Mouse (Mus musculus): ENCODE measurements around the gene Slc13a5. TPM values are rescaled to one million over a fixed set of nuclear protein-coding genes. Genes with fewer than 3 reads are reported as not detected.

Slc13a5 gene
- polyA plus RNA-seq, 1 experiment from 2014 or later: 0.32 TPM

DNA sequence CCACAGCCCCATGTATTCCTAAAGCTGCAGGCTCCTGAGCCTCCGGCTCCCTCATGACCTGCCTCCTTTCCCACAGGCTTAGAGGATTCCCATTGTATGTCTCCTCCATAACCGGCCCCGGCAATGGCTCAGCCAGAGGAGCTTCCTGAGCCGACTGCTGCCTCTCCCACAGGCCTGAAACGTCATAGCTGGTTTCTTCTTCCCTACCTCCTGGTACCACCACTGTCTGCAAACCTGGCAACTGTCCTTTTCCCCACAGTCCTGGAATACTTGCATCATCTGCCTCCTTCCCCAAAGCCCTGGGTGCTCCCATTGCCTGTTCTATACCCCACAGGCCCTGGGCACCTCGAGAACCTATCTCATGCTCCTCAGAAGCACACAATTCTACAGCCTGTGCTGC lies 61.8 kb downstream of the Slc13a5 start:
- Histone ChIP-seq H3K4me2 (replicated peaks; ENCODE audit: low read depth, low read length) (no peak overlapping the region), H3K9me3 (ENCODE audit: control insufficient read depth, low read length) (no peaks in the 10 kb centered on the region), H3K36me3 (ENCODE audit: control insufficient read depth, insufficient read depth, low read length) (no peaks in the 10 kb centered on the region), H3K27me3 (ENCODE audit: control insufficient read depth, insufficient read depth, low read length) (no peaks in the 10 kb centered on the region), H3K9ac (ENCODE audit: low read depth, low read length) (0 out of 2 replicates have a peak overlapping the region, but pooled peaks have one; percentile 62), H3K4me3 (ENCODE audit: low read depth, low read length) (no peak overlapping the region), H3K27ac (ENCODE audit: low read depth, low read length) (no peak overlapping the region), H3K4me1 (replicated peaks; ENCODE audit: control insufficient read depth, insufficient read depth, low read length) (peaks cover 8% of the 10 kb centered on the region; the same call in 1 of the 2 replicates)
- DNase-seq (ENCODE audit: low spot score) (no peak), ATAC-seq (ENCODE audit: low FRiP score) (no peak)
- 84% methylated on average over 6 of the region's 6 CpGs for WGBS

DNA sequence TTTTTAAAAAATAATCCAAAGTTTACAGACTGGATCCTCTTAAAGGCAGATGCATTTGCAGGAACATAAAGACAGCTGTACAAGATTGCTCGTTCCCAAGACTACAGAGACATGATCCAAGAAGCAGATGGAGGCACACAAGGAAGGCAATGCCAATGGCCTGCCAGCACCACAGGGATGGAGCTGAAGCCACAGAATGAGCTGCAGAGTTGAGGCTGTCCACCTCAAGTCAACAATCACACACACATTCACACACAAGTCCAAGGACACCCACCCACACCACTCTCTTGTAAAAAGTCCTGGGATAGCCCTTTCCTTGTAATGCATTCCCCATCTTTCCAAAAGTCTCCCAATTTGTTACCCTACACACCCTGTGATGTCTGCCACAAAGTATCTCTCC lies 63.6 kb downstream of the Slc13a5 start:
- ATAC-seq (ENCODE audit: low FRiP score) (no peak), DNase-seq (ENCODE audit: low spot score) (no peak)
- no peak overlapping the region for H3K4me2 ChIP-seq (replicated peaks; ENCODE audit: low read depth, low read length)
- peaks cover under 1% of the 10 kb centered on the region; the same call in 1 of the 2 replicates for H3K36me3 ChIP-seq (ENCODE audit: control insufficient read depth, insufficient read depth, low read length)
- peaks cover 8% of the 10 kb centered on the region; the same call in 1 of the 2 replicates for H3K4me1 ChIP-seq (replicated peaks; ENCODE audit: control insufficient read depth, insufficient read depth, low read length)
- no peaks in the 10 kb centered on the region for H3K27me3 ChIP-seq (ENCODE audit: control insufficient read depth, insufficient read depth, low read length)
- WGBS: 82% methylated on average over 1 of the region's 1 CpGs
- no peak overlapping the region for H3K27ac ChIP-seq (ENCODE audit: low read depth, low read length)
- no peak overlapping the region for H3K4me3 ChIP-seq (ENCODE audit: low read depth, low read length)
- no peaks in the 10 kb centered on the region for H3K9me3 ChIP-seq (ENCODE audit: control insufficient read depth, low read length)
- no peak overlapping the region for H3K9ac ChIP-seq (ENCODE audit: low read depth, low read length)

DNA sequence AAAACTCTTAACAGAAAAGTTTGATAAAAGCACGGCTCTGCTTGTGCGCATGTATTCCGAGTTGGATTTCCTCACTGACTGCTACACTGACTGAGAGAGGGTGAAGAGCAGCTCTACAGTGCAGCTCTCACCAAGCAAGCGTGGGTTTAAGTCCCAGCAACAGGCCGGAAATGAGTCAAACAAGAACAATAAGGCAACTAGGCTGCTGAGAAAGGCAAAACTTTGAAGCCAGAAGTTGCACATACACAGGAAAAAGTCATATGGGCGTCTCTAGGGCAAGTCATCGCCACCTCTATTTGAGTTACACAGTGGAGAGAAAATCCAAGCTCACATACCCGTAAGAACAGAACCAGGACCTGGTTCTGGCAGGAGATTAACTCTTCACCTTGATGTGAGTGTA lies 70.5 kb downstream of the Slc13a5 start:
- Histone ChIP-seq H3K27me3 (ENCODE audit: control insufficient read depth, insufficient read depth, low read length) (no peaks in the 10 kb centered on the region), H3K9ac (ENCODE audit: low read depth, low read length) (no peak overlapping the region), H3K4me3 (ENCODE audit: low read depth, low read length) (no peak overlapping the region), H3K4me2 (replicated peaks; ENCODE audit: low read depth, low read length) (no peak overlapping the region), H3K36me3 (ENCODE audit: control insufficient read depth, insufficient read depth, low read length) (peaks cover 8% of the 10 kb centered on the region; the same call in 1 of the 2 replicates), H3K27ac (ENCODE audit: low read depth, low read length) (no peak overlapping the region), H3K9me3 (ENCODE audit: control insufficient read depth, low read length) (no peaks in the 10 kb centered on the region), H3K4me1 (replicated peaks; ENCODE audit: control insufficient read depth, insufficient read depth, low read length) (no peaks in the 10 kb centered on the region)
- ATAC-seq (ENCODE audit: low FRiP score) (no peak), DNase-seq (ENCODE audit: low spot score) (no peak)
- 84% methylated on average over 8 of the region's 8 CpGs for WGBS

DNA sequence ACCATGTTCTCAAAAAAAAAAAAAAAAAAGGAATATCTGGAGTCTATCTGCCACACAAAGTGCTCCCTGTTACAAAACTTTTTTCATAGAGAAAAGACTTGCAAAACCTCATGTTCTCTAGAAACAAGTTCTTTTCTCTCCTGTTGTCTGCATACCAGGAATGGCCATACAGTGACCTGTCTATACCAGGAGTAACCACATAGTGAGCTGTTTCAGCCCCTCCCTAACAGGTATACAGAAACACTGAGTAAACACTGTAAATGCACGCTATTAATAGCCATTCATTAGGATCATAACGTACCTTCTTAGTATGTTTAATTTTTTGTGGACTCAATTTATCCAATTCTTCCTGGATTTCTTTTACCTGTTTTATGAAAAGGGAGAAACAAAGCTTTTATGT lies 72.8 kb downstream of the Slc13a5 start:
- Histone ChIP-seq H3K4me3 (ENCODE audit: low read depth, low read length) (no peak overlapping the region), H3K4me2 (replicated peaks; ENCODE audit: low read depth, low read length) (no peak overlapping the region), H3K4me1 (replicated peaks; ENCODE audit: control insufficient read depth, insufficient read depth, low read length) (no peaks in the 10 kb centered on the region), H3K9ac (ENCODE audit: low read depth, low read length) (no peak overlapping the region), H3K27me3 (ENCODE audit: control insufficient read depth, insufficient read depth, low read length) (no peaks in the 10 kb centered on the region), H3K9me3 (ENCODE audit: control insufficient read depth, low read length) (no peaks in the 10 kb centered on the region), H3K36me3 (ENCODE audit: control insufficient read depth, insufficient read depth, low read length) (peaks cover 8% of the 10 kb centered on the region; the same call in 1 of the 2 replicates), H3K27ac (ENCODE audit: low read depth, low read length) (no peak overlapping the region)
- ATAC-seq (ENCODE audit: low FRiP score) (no peak), DNase-seq (ENCODE audit: low spot score) (no peak)
- 93% methylated on average over 2 of the region's 2 CpGs for WGBS

Other genes with a start within 250 kb of the Slc13a5 start
- not detected in 2 replicates for gene Aipl1, start 229.7 kb downstream of the Slc13a5 start, polyA plus RNA-seq (2014; fragmentation: Nextera tagmentation; extraction: Ambion mirVana)
- 158 and 171 TPM in 2 replicates for gene Pimreg, start 225.2 kb downstream of the Slc13a5 start, polyA plus RNA-seq (2014; fragmentation: Nextera tagmentation; extraction: Ambion mirVana)
- 0.45 and 0.48 TPM in 2 replicates for gene Pitpnm3, start 131.4 kb downstream of the Slc13a5 start, polyA plus RNA-seq (2014; fragmentation: Nextera tagmentation; extraction: Ambion mirVana)
- 0.11 TPM in 1 of 2 replicates, not detected in the other for gene Gm43951, start 60.4 kb downstream of the Slc13a5 start, polyA plus RNA-seq (2014; fragmentation: Nextera tagmentation; extraction: Ambion mirVana)
- gene 4933427D14Rik, start 59.8 kb downstream of the Slc13a5 start, polyA plus RNA-seq (2014; fragmentation: Nextera tagmentation; extraction: Ambion mirVana): 15.6 and 17.8 TPM in 2 replicates
- gene Txndc17, start 59.7 kb downstream of the Slc13a5 start, polyA plus RNA-seq (2014; fragmentation: Nextera tagmentation; extraction: Ambion mirVana): 169 and 181 TPM in 2 replicates
- 58.8 and 61.7 TPM in 2 replicates for gene Med31, start 51.6 kb downstream of the Slc13a5 start, polyA plus RNA-seq (2014; fragmentation: Nextera tagmentation; extraction: Ambion mirVana)
- gene Xaf1, start 34.4 kb upstream of the Slc13a5 start, polyA plus RNA-seq (2014; fragmentation: Nextera tagmentation; extraction: Ambion mirVana): 0.98 and 1.3 TPM in 2 replicates
- gene Fbxo39, start 47.2 kb upstream of the Slc13a5 start, polyA plus RNA-seq (2014; fragmentation: Nextera tagmentation; extraction: Ambion mirVana): not detected in 2 replicates
- gene Tekt1, start 95.2 kb upstream of the Slc13a5 start, polyA plus RNA-seq (2014; fragmentation: Nextera tagmentation; extraction: Ambion mirVana): 8.7 and 8.9 TPM in 2 replicates
- gene Smtnl2, start 144.5 kb upstream of the Slc13a5 start, polyA plus RNA-seq (2014; fragmentation: Nextera tagmentation; extraction: Ambion mirVana): 4.7 and 8.7 TPM in 2 replicates
- gene Ggt6, start 168.3 kb upstream of the Slc13a5 start, polyA plus RNA-seq (2014; fragmentation: Nextera tagmentation; extraction: Ambion mirVana): not detected in 2 replicates
- gene Mybbp1a, start 174.1 kb upstream of the Slc13a5 start, polyA plus RNA-seq (2014; fragmentation: Nextera tagmentation; extraction: Ambion mirVana): 112 and 145 TPM in 2 replicates
- gene Spns2, start 222.7 kb upstream of the Slc13a5 start, polyA plus RNA-seq (2014; fragmentation: Nextera tagmentation; extraction: Ambion mirVana): 5.3 and 6.2 TPM in 2 replicates

Measured in hindbrain, embryonic 11.5 days (tissue).